Mouse (Mus musculus): ENCODE data around the gene Coro1a. TPM values are rescaled to one million over a fixed set of nuclear protein-coding genes. Genes with fewer than 3 reads are reported as not detected.
A peak's percentile ranks its signal among the peaks of the same experiment; 100 is the strongest.

Gene Coro1a
- total RNA-seq, 2 experiments from 2014 or later = 159 to 176 TPM

GRCm38 (mm10) chr7:126710266-126710665, 2.7 kb upstream of the Coro1a start:
- DNase-seq (ENCODE audit: low spot score in 2 of 2) = no peak
- intact Hi-C loops (cut with DNase I) = no loop called here

- no peak for DNase-seq (ENCODE audit: low spot score in 2 of 2)
- intact Hi-C loops (cut with DNase I) = loop anchor here (5.0 kb wide), 1 partner anchor 34 kb away; no protein-coding TSS in a partner anchor
Observed at GRCm38 (mm10) chr7:126708175-126708952, 777 bp upstream of the Coro1a start.

GRCm38 (mm10) chr7:126704121-126704980, 3.2 kb downstream of the Coro1a start:
- intact Hi-C loops (cut with DNase I) = loop anchor here (5.0 kb wide), 3 partner anchors 58 to 93 kb away; partner anchors contain the start of genes Fam57b and Ypel3
- DNase-seq (ENCODE audit: low spot score in 2 of 2) = peak; percentile 89 to 93

- DNase-seq (ENCODE audit: low spot score in 2 of 2) = no peak
Observed at GRCm38 (mm10) chr7:126703757-126704077, 3.9 kb downstream of the Coro1a start.

GRCm38 (mm10) chr7:126702861-126703756, 4.5 kb downstream of the Coro1a start:
- intact Hi-C loops (cut with DNase I) = loop anchor here (5.0 kb wide), 3 partner anchors 59 to 94 kb away; partner anchors contain the start of genes Fam57b and Ypel3
- no peak for DNase-seq (ENCODE audit: low spot score in 2 of 2)

More at GRCm38 (mm10) chr7:126703757-126704077, 3.9 kb downstream of the Coro1a start:
- intact Hi-C loops (cut with DNase I) = loop anchor here (5.0 kb wide), 3 partner anchors 59 to 94 kb away; partner anchors contain the start of genes Fam57b and Ypel3

- no peak for DNase-seq (ENCODE audit: low spot score in 2 of 2)
- intact Hi-C loops (cut with DNase I) = loop anchor here (5.0 kb wide), 3 partner anchors 60 to 95 kb away; partner anchors contain the start of genes Fam57b and Ypel3
Observed at GRCm38 (mm10) chr7:126702358-126702757, 5.2 kb downstream of the Coro1a start.

GRCm38 (mm10) chr7:126701559-126702357, 5.8 kb downstream of the Coro1a start:
- intact Hi-C loops (cut with DNase I) = loop anchor here (5.0 kb wide), 3 partner anchors 61 to 96 kb away; partner anchors contain the start of genes Fam57b and Ypel3
- DNase-seq (ENCODE audit: low spot score in 2 of 2) = no peak

- intact Hi-C loops (cut with DNase I) = loop anchor here (5.0 kb wide), 3 partner anchors 61 to 96 kb away; partner anchors contain the start of genes Fam57b and Ypel3
- peak; percentile 89 to 93 for DNase-seq (ENCODE audit: low spot score in 2 of 2)
Observed at GRCm38 (mm10) chr7:126701070-126701469, 6.5 kb downstream of the Coro1a start.

GRCm38 (mm10) chr7:126700063-126701015, 7.2 kb downstream of the Coro1a start:
- DNase-seq (ENCODE audit: low spot score in 2 of 2) = no peak
- intact Hi-C loops (cut with DNase I) = loop anchor here (5.0 kb wide), 3 partner anchors 62 to 97 kb away; partner anchors contain the start of genes Fam57b and Ypel3

GRCm38 (mm10) chr7:126697838-126698237, 9.7 kb downstream of the Coro1a start:
- intact Hi-C loops (cut with DNase I) = loop anchor here (5.0 kb wide), 1 partner anchor 116 kb away; the partner anchor contains the start of gene Apobr
- DNase-seq (ENCODE audit: low spot score in 2 of 2) = no peak

- intact Hi-C loops (cut with DNase I) = loop anchor here (5.0 kb wide), 1 partner anchor 115 kb away; the partner anchor contains the start of gene Apobr
- no peak for DNase-seq (ENCODE audit: low spot score in 2 of 2)
Observed at GRCm38 (mm10) chr7:126696886-126697285, 10.7 kb downstream of the Coro1a start.

GRCm38 (mm10) chr7:126696303-126696702, 11.3 kb downstream of the Coro1a start:
- intact Hi-C loops (cut with DNase I) = loop anchor here (5.0 kb wide), 1 partner anchor 114 kb away; the partner anchor contains the start of gene Apobr
- no peak for DNase-seq (ENCODE audit: low spot score in 2 of 2)

GRCm38 (mm10) chr7:126695631-126696207, 11.9 kb downstream of the Coro1a start, which contains the start of gene Slx1b:
Gene Slx1b (minus strand): TSS chr7:126695784.
- intact Hi-C loops (cut with DNase I) = loop anchor here (2.0 to 5.0 kb wide), 2 partner anchors 47 to 113 kb away; partner anchors contain the start of genes Apobr and Sgf29
- DNase-seq (ENCODE audit: low spot score in 2 of 2) = peak; percentile 95

GRCm38 (mm10) chr7:126695210-126695611, 12.4 kb downstream of the Coro1a start, which contains the start of gene Bola2:
Gene Bola2 (plus strand): TSS chr7:126695401.
- intact Hi-C loops (cut with DNase I) = loop anchor here (2.0 to 5.0 kb wide), 2 partner anchors 46 to 113 kb away; partner anchors contain the start of genes Apobr and Sgf29
- DNase-seq (ENCODE audit: low spot score in 2 of 2) = no peak

GRCm38 (mm10) chr7:126694441-126695051, 13.0 kb downstream of the Coro1a start:
- intact Hi-C loops (cut with DNase I) = loop anchor here (2.0 to 5.0 kb wide), 2 partner anchors 46 to 112 kb away; partner anchors contain the start of genes Apobr and Sgf29
- DNase-seq (ENCODE audit: low spot score in 2 of 2) = no peak

All from left cerebral cortex, postnatal 36 days (tissue).